Mouse (Mus musculus) Muller cell, postnatal 12 days (primary cell): Measurements from ENCODE around the gene Foxr1.
"Not testable (repeated sequence)": the region's sequence is repeated elsewhere in the genome, so short reads cannot be mapped to it uniquely, and the experiment has no call there.

ENCODE experiments used
- DNase-seq: peaks from one replicate; pipeline ENCODE4 v3.0.0-alpha.2; 2015; ENCODE audit errors: inconsistent ontology term

The Foxr1 gene

DNA sequence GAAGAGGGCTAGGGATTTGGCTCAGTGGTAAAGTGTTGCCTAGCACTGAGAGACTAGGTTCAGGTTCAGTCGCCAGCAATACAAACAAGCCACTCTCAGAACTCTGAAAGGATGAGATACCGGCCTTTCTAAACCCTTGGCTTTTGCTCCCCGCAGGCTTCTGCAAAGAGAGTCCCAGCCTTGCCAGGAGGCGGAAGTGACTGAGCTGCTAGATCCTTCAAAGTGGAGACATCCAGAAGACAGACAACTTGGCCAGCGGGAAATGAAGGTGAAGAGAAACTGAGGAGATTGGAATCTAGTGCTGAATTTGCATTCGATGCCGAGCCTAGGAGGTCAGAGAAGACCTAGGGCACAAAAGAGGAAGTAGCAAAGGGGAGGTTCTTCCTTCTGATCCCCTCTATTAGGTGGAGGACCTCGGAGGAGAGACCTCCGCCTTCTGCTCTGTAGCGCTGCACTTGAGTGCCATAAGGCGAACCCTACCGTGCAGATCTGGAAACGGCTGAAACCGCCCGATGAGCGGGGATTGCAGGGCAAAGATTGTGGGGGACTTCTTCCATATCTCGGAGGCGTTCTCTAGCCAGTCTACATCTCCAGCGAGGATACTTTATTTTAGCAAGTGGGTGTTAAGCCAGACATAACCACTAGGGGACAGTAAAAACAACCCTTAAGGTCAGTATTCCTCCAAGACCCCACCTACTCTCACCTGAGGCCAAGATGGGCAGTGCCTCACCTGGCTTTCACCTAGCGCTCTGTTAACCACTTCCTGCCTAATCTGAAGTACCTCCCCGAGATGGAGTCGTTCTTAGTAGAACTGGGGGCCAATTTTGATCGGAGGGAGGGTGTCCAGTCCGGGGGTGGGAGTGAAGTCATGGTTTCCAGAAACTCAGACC, 36.6 kb upstream of the Foxr1 start:
- DNase-seq: peak; percentile 66

DNA sequence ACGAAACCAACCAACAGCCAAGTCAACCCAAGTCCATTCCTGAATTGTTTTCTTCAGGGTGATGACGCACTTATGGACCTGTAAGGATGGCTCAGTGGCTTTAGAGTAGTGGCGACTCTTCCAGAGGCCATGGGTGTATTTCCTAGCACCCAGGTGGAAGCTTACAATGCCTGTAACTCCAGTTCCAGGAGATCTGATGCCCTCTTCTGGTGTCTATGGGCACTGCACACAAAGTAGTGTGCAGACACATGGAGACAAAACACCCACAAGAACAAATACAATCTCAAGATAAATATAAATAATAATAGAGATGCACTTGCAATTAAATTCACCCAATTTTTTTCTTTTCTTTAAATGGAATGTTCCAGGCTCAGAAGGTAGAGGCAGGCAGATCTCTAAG, 35.0 kb upstream of the Foxr1 start:
- no peak for DNase-seq

DNA sequence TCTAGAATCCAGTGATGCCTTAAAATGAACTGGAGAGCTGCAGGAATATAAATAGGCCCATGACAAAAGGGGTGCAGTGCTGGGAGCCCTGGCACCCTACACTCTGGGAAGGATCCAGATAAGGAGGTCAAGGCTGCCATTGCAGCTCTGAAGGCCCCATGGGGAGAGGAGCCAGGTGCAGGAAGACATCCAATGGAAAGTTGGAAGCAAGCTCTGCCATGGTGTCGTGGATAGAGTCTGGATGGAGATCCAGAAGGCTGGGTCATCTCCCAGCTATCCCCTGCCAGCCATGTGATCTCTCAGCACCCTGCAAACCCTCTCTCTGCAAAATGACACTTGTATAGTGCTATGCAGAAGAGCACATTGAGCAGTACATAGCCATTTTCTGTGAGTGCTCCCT, 33.4 kb upstream of the Foxr1 start:
- no peak for DNase-seq

DNA sequence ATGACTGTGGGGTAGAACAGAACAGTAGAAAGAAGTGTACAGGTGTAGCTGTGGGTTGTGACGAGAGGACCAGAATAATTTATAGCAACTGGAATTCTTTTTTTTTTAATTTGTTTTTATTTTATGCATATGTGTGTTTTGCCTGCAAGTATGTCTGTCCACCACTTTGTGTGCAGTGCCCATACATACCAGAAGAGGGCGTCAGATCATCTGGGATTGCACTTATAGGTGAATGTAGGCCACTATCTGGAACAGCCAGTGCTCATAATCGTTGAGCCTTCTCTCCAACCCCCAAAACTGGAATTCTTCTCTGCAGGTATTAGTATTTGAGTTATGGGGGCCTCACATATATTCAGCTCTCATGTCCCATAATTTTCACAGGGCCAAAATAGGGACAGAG, 32.2 kb upstream of the Foxr1 start:
- no peak for DNase-seq

DNA sequence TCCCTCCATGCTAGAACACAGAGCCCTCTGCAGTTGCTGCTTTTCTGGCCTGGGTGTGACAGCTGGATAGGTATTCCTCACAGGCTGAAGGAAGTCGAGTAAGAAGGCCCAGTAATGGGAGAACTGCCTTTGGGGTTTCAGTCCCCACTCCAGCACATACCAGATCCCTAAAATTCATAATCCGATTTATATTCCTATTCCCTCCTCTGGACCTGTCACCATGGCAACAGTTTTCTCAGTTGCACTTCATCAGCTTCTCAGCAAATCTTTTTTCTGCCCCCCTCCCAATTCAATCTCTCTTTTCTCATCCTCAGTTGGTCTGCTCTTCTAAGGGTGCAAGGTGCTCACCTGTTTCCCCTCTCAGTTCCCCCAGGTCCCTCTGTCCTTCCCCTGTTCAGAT, 27.9 kb upstream of the Foxr1 start:
- DNase-seq: no peak

DNA sequence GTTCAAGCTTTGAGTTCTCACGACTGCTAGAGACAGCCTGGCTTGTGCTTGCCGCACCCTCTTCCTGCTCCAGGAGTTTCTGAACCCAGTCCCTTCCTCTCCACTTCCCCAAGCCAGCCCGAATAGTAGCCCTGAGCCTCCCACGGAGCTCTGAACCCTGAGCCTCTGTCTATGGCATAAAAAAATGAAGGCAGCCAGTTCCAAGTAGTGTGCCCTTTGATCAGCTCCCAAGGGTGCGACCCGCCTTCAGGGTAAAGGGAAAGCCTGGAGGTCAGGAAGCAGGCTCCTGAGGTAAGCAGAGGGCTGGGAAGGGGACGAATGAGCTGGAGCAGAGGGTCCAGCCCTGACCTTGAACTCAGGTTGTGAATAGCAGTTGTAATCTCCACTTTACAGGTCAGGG, 27.3 kb upstream of the Foxr1 start:
- DNase-seq: no peak

DNA sequence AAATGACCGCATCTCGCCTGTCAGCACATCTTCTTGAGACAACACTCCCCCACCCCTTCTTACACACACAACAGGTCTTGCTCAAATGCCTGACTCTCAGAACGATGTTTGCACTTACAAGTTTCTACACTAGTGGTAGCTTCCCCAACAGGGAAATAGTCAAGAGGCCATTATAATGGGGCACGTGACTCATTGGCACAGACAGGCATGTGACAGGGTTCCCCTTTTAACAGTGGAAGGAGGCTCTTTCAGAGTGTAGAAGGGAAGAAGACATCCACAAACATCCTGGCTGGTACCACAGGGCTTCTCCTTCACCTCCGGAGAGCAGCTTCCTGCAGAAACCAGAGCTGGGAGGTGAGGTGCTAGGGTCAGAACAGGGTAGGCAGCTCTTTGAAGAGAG, 21.0 kb upstream of the Foxr1 start:
- DNase-seq: no peak

DNA sequence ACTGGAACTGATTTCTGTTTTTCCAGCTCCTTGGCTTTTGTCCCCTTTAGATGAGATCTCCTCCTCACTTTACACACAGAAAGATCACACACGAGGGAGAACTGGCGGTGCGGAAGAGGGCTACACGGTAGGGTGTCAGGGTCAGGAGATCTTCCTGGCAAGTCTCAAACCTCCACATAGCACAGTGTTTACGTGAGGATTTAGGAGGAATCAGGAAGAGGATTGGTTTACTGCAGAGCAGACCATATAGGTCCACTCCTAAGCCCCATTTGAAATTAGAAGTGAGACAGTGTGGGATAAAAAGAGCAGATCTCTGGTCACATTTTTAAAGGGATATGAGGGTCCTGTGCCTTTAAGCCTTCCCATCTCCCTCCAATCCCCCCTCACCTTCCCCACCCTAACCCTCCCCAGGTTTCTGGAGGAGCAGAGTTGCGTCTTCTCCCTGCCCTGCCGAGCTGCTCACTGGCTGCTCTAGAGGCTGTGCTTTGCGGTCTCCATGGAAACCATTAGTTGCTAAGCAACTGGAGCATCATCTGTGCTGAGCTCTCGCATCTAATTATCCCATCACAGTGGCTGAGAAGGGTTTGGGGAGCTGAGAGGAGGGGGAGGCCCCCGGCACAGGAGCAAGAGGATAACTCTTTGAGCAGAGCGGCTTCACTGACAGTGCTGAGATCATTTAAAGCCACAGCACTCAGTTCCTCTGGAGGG, 16.3 kb upstream of the Foxr1 start:
- peak; percentile 68 for DNase-seq

DNA sequence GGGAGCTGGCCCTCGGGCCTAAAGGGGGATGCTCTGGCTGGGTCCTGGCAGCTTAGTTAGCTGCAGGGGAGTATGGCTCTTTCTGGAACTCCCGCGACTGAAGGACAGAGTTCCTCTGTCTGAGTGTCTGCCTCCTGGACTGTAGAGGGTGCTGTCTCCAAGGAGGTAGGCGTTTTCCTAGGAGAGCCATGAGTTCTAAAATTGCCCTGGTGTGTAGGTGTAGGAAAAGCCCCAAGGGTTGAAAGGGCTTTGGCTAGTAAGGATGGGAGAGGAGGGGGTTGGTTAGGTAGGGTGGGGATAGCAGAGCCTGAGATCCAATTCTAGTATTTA, 13.9 kb upstream of the Foxr1 start, which contains the start of gene Upk2:
TSS of gene Upk2 (minus strand) at position 86 of the 330 bp plus-strand sequence.
- DNase-seq: no peak

DNA sequence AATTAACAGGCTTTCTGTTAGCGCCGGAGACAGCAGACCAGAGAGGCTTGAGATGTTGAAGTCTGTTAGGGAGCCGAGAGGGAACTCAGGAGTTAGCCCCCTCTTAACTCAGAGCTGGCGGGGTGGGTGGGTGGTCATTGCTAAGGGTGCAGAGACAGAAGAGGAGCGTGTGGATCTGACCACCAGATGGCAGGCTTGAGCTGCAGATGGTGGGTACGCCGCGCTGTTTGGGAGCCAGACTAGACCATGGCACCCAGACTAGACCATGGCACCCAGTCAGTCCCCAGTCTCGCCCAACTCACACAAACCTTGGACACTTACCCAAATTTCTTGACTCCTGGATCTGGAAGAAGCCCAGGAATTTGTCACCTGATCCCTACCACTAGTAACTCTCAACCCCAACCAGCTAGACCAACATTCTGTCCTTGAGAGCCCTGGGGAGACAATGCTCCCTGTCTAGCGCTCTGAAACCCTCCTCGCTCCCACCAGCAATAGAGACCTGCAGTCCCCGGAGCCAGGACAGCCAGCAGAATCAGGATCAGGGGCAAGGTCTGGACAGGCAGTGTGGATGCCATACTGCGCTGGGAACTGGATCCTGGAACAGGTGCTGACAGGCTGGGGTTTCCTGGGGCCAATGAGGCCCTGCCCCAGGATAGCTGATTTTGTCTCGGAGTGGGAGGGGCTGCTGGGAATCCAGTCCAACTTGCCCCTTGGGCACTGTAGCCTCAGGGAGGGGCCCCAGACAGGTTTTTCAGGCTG, 13.4 kb upstream of the Foxr1 start:
- DNase-seq: peak; percentile 64

DNA sequence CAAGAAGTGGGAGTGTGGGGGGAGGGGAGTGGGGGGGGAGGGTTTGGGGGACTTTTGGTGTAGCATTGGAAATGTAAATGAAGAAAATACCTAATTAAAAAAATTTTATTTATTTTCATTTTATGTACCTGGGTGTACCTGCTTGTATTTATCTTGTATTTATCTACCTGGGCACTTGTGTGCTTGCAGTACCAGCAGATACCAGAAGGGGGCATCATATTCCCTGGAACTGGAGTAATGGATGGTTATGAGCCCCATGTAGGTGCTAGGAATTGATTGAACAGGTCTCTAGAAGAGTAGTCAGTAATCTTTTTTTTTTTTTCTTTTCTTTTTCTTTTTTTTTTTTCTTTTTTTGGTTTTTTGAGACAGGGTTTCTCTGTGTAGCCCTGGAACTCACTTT, 9.5 kb upstream of the Foxr1 start:
- no peak for DNase-seq

DNA sequence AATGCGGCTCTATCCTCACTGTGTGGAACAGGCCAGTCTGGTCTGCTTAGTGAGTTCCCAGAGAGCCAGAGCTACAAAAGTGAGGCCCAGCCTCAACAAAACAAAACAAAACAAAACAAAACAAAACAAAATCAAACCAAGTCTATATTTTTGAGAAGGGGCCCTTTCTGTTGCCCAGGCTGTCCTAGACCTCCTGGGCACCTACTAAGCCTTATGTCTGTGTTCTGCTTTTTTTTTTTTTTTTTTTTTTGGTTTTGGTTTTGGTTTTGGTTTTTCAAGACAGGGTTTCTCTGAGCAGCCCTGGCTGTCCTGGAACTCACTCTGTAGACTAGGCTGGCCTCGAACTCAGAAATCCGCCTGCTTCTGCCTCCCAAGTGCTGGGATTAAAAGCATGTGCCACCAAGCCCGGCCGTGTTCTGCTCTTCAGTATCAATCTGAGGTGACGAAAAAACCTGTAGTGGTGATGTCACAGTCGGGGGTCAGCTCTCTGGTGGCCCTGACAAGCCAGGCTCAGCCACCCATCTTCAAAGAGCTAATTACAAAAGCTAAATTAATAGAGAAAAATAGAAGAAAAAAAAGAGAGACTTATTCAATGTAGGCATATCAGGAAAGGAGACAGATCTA, 3.6 kb upstream of the Foxr1 start:
- DNase-seq: not testable (repeated sequence)

DNA sequence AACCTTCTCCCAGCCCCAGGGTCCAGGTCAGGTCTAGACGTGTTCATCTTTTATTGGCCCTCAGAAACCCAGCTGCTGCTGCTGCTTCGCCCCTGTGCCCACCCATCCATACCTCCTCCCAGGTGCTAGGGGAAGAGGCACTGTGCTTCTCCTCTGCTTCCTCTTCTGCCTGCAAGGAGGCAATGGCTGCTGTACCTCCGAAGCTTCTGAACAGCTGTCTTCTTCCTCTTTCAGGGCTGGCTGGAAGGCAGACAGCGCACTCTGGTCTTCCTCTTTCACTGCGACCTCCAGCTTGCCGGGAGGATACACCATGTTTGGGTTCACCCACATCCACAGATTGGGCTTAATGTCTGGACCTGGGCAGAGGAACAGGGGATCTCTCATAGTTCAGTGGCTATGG, 5.2 kb downstream of the Foxr1 start:
- DNase-seq: no peak

DNA sequence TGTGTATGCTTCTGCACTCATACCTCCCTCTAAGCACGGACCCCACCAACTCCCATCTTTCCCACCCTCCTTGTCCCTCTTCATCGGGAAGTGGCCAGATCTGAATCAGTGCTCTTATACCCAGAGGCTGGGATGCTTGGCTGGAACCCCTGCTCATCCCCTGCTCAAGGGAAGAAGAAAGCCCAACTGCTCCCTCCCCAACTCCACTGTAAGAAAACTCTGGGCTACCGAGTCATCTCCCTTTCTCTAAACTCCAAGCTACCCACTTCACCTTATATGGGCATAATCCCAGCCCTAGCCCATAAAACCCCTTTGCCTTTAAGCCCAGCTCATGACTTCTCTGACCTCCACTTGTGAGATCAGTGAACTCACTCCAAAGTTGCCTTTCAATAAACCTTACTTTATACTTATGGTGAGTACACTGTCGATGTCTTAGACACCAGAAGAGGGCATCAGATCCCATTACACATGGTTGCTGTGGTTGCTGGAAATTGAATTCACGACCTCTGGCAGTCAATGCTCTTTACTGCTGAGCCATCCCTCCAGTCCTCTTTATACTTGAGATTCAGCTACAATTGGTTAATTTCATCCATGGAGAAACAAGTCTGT, 8.3 kb downstream of the Foxr1 start:
- no peak for DNase-seq

DNA sequence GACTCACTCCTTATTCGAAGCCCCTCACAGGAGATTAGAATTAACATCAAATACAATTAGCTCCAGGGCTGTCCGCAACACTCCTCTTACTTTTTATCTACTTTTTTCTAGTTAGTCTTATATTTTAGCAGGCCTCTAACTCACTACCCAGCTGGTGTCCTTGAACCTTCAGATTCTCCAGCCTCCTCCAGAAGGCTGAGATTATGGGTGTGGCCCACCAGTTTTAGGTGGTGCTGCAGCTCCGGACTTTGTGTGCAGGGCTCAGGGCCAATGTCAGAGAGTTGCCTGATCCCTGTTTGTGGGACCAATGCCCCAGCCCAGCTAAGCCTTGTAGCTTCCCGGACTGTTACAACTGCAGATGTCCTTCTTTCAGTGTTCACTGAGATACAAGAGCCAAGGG, 17.4 kb downstream of the Foxr1 start:
- DNase-seq: no peak

DNA sequence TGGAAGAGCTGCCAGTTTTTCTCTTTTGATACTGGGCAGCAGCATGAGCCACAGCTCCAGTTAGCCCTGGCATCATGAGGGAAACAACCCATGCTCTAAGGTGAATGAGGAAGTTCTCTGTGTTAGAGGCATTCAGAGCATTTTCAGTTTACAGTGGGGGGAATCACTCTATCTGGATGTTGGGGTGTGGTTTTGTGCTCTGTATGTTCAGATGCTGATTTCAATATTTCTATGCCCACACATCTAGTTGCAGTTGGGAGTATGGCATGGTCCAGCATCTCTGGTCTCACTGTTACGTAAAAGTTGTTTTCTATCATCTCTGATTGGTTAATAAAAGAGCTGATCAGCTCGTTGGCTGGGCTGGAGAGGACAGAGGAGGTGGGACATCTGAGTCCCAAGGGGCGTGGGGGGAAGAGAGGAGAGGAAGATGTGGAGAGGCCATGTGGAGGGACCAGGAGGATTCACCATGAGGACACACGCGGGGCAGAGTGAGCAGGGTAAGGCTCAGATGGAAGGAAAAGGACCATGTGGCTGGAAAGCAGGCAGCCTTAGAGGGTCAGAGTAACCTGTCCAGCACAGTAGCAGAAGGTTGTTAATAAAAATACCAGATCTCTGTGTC, 20.5 kb downstream of the Foxr1 start:
- DNase-seq: no peak

DNA sequence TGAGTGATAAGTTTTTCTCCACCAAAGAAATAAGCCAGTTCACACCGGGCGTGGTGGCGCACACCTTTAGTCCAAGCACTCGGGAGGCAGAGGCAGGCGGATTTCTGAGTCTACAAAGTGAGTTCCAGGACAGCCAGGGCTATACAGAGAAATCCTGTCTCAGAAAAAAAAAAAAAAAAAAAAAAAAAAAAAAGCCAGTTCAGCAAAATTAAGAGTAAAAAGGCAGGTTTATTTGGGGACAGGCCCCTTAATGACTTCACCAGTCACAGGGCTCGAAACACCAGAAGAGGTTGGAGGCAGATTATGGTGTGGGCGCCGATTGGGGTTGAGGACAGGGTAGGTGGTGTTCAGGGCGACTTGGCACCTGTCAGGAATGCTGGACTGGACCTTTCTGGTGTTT, 21.2 kb downstream of the Foxr1 start:
- DNase-seq: not testable (repeated sequence)

DNA sequence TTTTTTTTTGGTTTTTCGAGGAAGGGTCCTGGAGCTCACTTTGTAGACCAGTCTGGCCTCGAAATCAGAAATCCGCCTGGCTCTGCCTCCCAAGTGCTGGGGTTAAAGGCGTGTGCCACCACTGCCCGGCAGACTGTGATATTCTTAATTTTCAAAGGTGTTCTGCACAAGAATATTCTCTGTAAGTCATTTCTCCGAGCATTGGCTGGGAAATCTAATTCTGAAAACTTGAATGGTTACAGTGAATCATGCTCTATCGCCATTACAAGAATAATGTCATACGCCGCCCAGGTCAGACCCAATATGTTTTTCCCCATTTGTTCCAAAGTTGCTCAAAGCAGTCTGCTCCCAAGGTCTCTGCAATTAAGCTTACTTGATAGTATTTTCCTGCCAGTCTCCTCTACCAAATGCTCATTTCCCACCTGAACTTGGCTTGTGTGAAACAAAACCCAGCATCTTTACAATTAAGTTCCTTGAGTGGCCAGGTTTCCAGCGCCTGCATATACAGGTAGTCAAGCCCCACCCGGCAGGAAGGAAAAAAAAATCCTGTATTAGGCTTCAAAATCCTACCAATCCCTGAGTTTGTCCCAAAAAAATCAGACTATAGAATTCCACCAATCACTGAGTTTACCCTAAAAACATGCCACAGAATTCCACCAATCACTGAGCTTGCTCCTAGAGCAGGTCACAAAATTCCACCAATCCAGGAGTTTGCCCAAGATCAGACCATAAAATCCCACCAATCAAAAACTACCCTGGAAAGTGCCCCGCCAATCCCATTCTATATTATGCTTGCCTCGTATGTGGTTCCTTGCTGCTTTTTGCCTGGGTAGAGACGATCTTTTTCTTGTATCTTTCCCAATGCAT, 22.2 kb downstream of the Foxr1 start, which contains the start of gene Ccdc84:
TSS of gene Ccdc84 (minus strand) at position 51 of the 867 bp plus-strand sequence.
- no peak for DNase-seq

DNA sequence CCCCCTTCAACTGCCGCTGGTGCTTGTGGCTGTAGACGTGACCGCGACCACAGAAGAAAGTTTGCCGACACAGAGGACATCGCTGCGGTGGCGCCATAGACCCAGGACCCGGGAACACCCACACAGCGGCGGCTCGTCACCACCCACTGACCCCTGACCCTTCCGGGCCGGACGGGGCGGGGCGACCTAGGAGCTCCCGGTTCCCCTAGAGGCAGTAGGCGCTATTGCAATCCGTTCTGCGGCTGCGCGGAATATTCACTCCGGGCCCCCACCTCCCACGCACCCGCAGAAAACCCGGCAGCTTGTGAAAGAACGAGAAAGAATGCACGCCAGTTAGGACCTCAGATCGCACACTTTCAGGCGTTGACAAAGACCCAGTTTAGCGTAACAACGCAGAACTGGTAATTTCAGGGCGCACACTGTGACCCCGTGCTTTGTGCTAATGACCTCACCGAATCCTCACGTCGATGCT, 23.0 kb downstream of the Foxr1 start:
- peak; percentile 97 for DNase-seq
